Mouse (Mus musculus) lung, postnatal 0 days (tissue): Measurements from ENCODE around the gene Lypd6b.

Experiments
- CTCF ChIP-seq: IDR thresholded peaks from 2 replicates; pipeline ENCODE4 v1.5.1; 2016; ENCODE audit warnings: antibody characterized with exemption, mild to moderate bottlenecking
- EP300 ChIP-seq: IDR thresholded peaks from 2 replicates; pipeline ENCODE4 v1.6.1; 2016; ENCODE audit warnings: antibody characterized with exemption, mild to moderate bottlenecking, control low read depth

GRCm38 (mm10) chr2:49822312-49822711 lies 34.8 kb downstream of the Lypd6b start:
- TF ChIP-seq CTCF (no peak), EP300 (no peak)
